Mouse (Mus musculus): Measurements from ENCODE around the gene Snd1.

Gene Snd1

GRCm38 (mm10) chr6:28549374-28549773, 74.4 kb downstream of the Snd1 start:
- no peak for DNase-seq

GRCm38 (mm10) chr6:28550255-28551004, 75.5 kb downstream of the Snd1 start:
- no peak for DNase-seq

- no peak for DNase-seq
Observed at GRCm38 (mm10) chr6:28554470-28554869, 79.5 kb downstream of the Snd1 start.

GRCm38 (mm10) chr6:28555002-28555401, 80.1 kb downstream of the Snd1 start:
- DNase-seq, result peak; percentile 17

GRCm38 (mm10) chr6:28555428-28555827, 80.5 kb downstream of the Snd1 start:
- DNase-seq, result no peak

- no peak for DNase-seq
Observed at GRCm38 (mm10) chr6:28557728-28558127, 82.8 kb downstream of the Snd1 start.

- no peak for DNase-seq
Observed at GRCm38 (mm10) chr6:28559419-28559818, 84.5 kb downstream of the Snd1 start.

GRCm38 (mm10) chr6:28561291-28561995, 86.5 kb downstream of the Snd1 start:
- peak; percentile 29 for DNase-seq

- no peak for DNase-seq
Observed at GRCm38 (mm10) chr6:28562323-28563044, 87.5 kb downstream of the Snd1 start.

- no peak for DNase-seq
Observed at GRCm38 (mm10) chr6:28567978-28568377, 93.0 kb downstream of the Snd1 start.

GRCm38 (mm10) chr6:28571946-28572345, 97.0 kb downstream of the Snd1 start:
- no peak for DNase-seq

GRCm38 (mm10) chr6:28572991-28573759, 98.2 kb downstream of the Snd1 start:
- peak; percentile 44 for DNase-seq

- no peak for DNase-seq
Observed at GRCm38 (mm10) chr6:28576356-28577264, 101.7 kb downstream of the Snd1 start.

GRCm38 (mm10) chr6:28582847-28583246, 107.9 kb downstream of the Snd1 start:
- no peak for DNase-seq

GRCm38 (mm10) chr6:28583399-28583798, 108.5 kb downstream of the Snd1 start:
- no peak for DNase-seq

- no peak for DNase-seq
Observed at GRCm38 (mm10) chr6:28586806-28587205, 111.9 kb downstream of the Snd1 start.

- DNase-seq, result peak; percentile 18
Observed at GRCm38 (mm10) chr6:28588494-28589171, 113.7 kb downstream of the Snd1 start.

- DNase-seq, result no peak
Observed at GRCm38 (mm10) chr6:28592323-28592893, 117.5 kb downstream of the Snd1 start.

GRCm38 (mm10) chr6:28593708-28594107, 118.8 kb downstream of the Snd1 start:
- DNase-seq, result no peak

GRCm38 (mm10) chr6:28594759-28595158, 119.8 kb downstream of the Snd1 start:
- DNase-seq, result no peak

- no peak for DNase-seq
Observed at GRCm38 (mm10) chr6:28595231-28595630, 120.3 kb downstream of the Snd1 start.
